23 mouse cellular contexts compared by ENCODE assay signal in the genomic region with DNA sequence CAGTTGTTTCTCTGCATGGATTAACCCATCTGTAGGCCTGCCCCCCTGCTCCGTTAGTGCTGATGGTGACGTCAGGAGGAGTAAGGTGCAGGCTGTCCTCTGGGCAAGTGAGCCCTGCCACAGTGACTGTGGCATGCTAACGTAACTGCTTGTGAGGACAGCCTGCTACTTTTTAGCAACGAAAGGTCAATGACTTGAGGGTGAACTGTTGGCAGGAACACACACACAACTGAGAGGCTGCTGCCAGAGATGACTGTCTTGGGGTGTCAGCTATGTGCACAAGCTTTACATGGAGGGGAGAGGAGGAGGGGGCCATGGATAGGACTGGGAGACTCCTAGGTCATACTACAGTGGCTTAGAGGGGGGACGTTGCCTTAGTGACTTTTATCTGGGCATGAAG. TPM values are rescaled to one million over a fixed set of nuclear protein-coding genes. Genes with fewer than 3 reads are reported as not detected.
"Had no signal": no experiment of that assay in that cellular context is flagged by ENCODE, and none has a peak within 500 bp of the region (broad histone marks: within the 10 kb centered on the region; RNA-seq: fewer than 3 reads in every experiment).

No protein-coding gene starts in this region.

- H3K4me3 ChIP-seq: liver, embryonic 12.5 days; lung, embryonic 15.5 days; megakaryocyte, embryonic 14.5 days; midbrain, embryonic 13.5 days; midbrain, embryonic 15.5 days; neural tube, embryonic 12.5 days had no signal

- H3K4me1 ChIP-seq: lung, embryonic 15.5 days; midbrain, embryonic 15.5 days had no signal

- H3K27ac ChIP-seq: liver, embryonic 12.5 days; liver, embryonic 14.5 days; lung, embryonic 15.5 days; macrophage; midbrain, embryonic 13.5 days; midbrain, embryonic 15.5 days; neural tube, embryonic 12.5 days had no signal

- H3K9me3 ChIP-seq: liver, embryonic 12.5 days; lung, embryonic 15.5 days; midbrain, embryonic 13.5 days; midbrain, embryonic 15.5 days; neural tube, embryonic 12.5 days had no signal

- H3K9ac ChIP-seq: liver, embryonic 12.5 days; liver, embryonic 14.5 days; lung, embryonic 15.5 days; midbrain, embryonic 13.5 days; midbrain, embryonic 15.5 days; neural tube, embryonic 12.5 days had no signal

- H3K27me3 ChIP-seq: liver, embryonic 12.5 days; lung, embryonic 15.5 days; midbrain, embryonic 15.5 days; neural tube, embryonic 12.5 days had no signal

- DNase-seq: lung, adult 2 months; lung, postnatal 10 days; right cerebral cortex, postnatal 14 days; spleen, adult 18-20 months; thymus, adult 18-20 months; thymus, postnatal 14 days; thymus, postnatal 36 days had no signal

- H3K36me3 ChIP-seq: liver, embryonic 12.5 days; lung, embryonic 15.5 days; midbrain, embryonic 13.5 days; midbrain, embryonic 15.5 days; neural tube, embryonic 12.5 days had no signal

- H3K4me2 ChIP-seq: liver, embryonic 12.5 days; lung, embryonic 15.5 days; midbrain, embryonic 13.5 days; midbrain, embryonic 15.5 days; neural tube, embryonic 12.5 days had no signal

- ATAC-seq: liver, embryonic 12.5 days; midbrain, embryonic 13.5 days; midbrain, embryonic 15.5 days had no signal

RNA-seq across cellular contexts. Expression of a gene that starts 12.1 kb away (rescaled TPM):
- total RNA-seq: midbrain, postnatal 0 days; monocyte, adult 5-6 weeks had no signal
- polyA plus RNA-seq: liver, embryonic 12.5 days; liver, embryonic 16.5 days; macrophage had no signal

RNA-seq across cellular contexts. Expression of a gene that starts 57.5 kb away (rescaled TPM):
- total RNA-seq: megakaryocyte progenitor cell, adult 5-6 weeks; monocyte, adult 5-6 weeks; neutrophil, adult 5-6 weeks had no signal
- polyA plus RNA-seq: liver, embryonic 16.5 days; lung, embryonic 15.5 days; macrophage; neural tube, embryonic 12.5 days; stomach, embryonic 14.5 days; stomach, embryonic 16.5 days; thymus, postnatal 0 days had no signal
